Mouse (Mus musculus) 416B (cell line): ENCODE data around the gene Slc39a11.
"Not testable (repeated sequence)": the region's sequence is repeated elsewhere in the genome, so short reads cannot be mapped to it uniquely, and the experiment has no call there.

Source experiments
- DNase-seq: peaks from one replicate; pipeline ENCODE4 v3.0.0; 2011; ENCODE audit warnings: low read depth

Slc39a11 gene

GRCm38 (mm10) chr11:113667122-113667521 is 17.2 kb upstream of the Slc39a11 start:
- no peak for DNase-seq

GRCm38 (mm10) chr11:113666648-113667047 is 16.8 kb upstream of the Slc39a11 start:
- DNase-seq: no peak

GRCm38 (mm10) chr11:113666205-113666604 is 16.3 kb upstream of the Slc39a11 start:
- DNase-seq: no peak

- DNase-seq: no peak
These were observed 14.4 kb upstream of the Slc39a11 start for GRCm38 (mm10) chr11:113664279-113664678.

- DNase-seq: no peak
These were observed 12.0 kb upstream of the Slc39a11 start for GRCm38 (mm10) chr11:113661835-113662351.

- peak; percentile 65 for DNase-seq
These were observed 11.1 kb upstream of the Slc39a11 start for GRCm38 (mm10) chr11:113660940-113661339.

GRCm38 (mm10) chr11:113660213-113660612 is 10.3 kb upstream of the Slc39a11 start:
- DNase-seq: not testable (repeated sequence)

- DNase-seq: no peak
These were observed 8.9 kb upstream of the Slc39a11 start for GRCm38 (mm10) chr11:113658763-113659162.

- DNase-seq: no peak
These were observed 8.4 kb upstream of the Slc39a11 start for GRCm38 (mm10) chr11:113658319-113658718.

GRCm38 (mm10) chr11:113657221-113657620 is 7.3 kb upstream of the Slc39a11 start:
- DNase-seq: no peak

- no peak for DNase-seq
These were observed 6.6 kb upstream of the Slc39a11 start for GRCm38 (mm10) chr11:113656511-113656932.

- DNase-seq: no peak
These were observed 4.8 kb upstream of the Slc39a11 start for GRCm38 (mm10) chr11:113654561-113655270.

- DNase-seq: no peak
These were observed 4.2 kb upstream of the Slc39a11 start for GRCm38 (mm10) chr11:113654105-113654504.

GRCm38 (mm10) chr11:113652516-113652915 is 2.6 kb upstream of the Slc39a11 start:
- DNase-seq: no peak

- no peak for DNase-seq
These were observed 2.0 kb upstream of the Slc39a11 start for GRCm38 (mm10) chr11:113651907-113652273.

GRCm38 (mm10) chr11:113651206-113651906 is 1.5 kb upstream of the Slc39a11 start:
- no peak for DNase-seq

- DNase-seq: no peak
These were observed 1.1 kb downstream of the Slc39a11 start, which contains the start of gene Cog1 for GRCm38 (mm10) chr11:113648690-113649352. Gene Cog1, plus strand, starts transcription at chr11:113649169.

- peak; percentile 79 for DNase-seq
These were observed 1.7 kb downstream of the Slc39a11 start for GRCm38 (mm10) chr11:113648152-113648551.

GRCm38 (mm10) chr11:113645181-113645580 is 4.7 kb downstream of the Slc39a11 start:
- DNase-seq: no peak

- DNase-seq: no peak
These were observed 11.2 kb downstream of the Slc39a11 start for GRCm38 (mm10) chr11:113638680-113639079.

GRCm38 (mm10) chr11:113634699-113635121 is 15.2 kb downstream of the Slc39a11 start:
- DNase-seq: no peak

GRCm38 (mm10) chr11:113633398-113633797 is 16.5 kb downstream of the Slc39a11 start:
- DNase-seq: peak; percentile 30

- DNase-seq: no peak
These were observed 17.6 kb downstream of the Slc39a11 start for GRCm38 (mm10) chr11:113632303-113632702.
